Mouse (Mus musculus) G1E-ER4 (cell line): ENCODE results near the gene Rmnd1. TPM values are rescaled to one million over a fixed set of nuclear protein-coding genes. Genes with fewer than 3 reads are reported as not detected.

Experiments used
- GATA1 ChIP-seq: IDR thresholded peaks from one replicate; pipeline ENCODE4 v1.8.0; 2012; ENCODE audit warnings: low read length, inconsistent platforms
- polyA plus RNA-seq: library from polyadenylated mRNA; stranded (reverse); fragments of >175 nt; gene quantifications from 2 replicates; pipeline ENCODE4 v1.2.3, GENCODE M21; 2012

Rmnd1 gene
- polyA plus RNA-seq, 1 experiment: 2.8 TPM

- no peak for TF ChIP-seq GATA1
Observed at GRCm38 (mm10) chr10:4405511-4405910, 26.7 kb downstream of the Rmnd1 start.

- TF ChIP-seq GATA1: no peak
Observed at GRCm38 (mm10) chr10:4404895-4405491, 27.2 kb downstream of the Rmnd1 start.

GRCm38 (mm10) chr10:4398058-4398457 is 34.1 kb downstream of the Rmnd1 start:
- TF ChIP-seq GATA1: no peak

GRCm38 (mm10) chr10:4395321-4395720 is 36.9 kb downstream of the Rmnd1 start:
- TF ChIP-seq GATA1: no peak

- TF ChIP-seq GATA1: no peak
Observed at GRCm38 (mm10) chr10:4391851-4392250, 40.3 kb downstream of the Rmnd1 start.

GRCm38 (mm10) chr10:4391076-4391475 is 41.1 kb downstream of the Rmnd1 start:
- TF ChIP-seq GATA1: no peak

- TF ChIP-seq GATA1: no peak
Observed at GRCm38 (mm10) chr10:4390550-4390949, 41.6 kb downstream of the Rmnd1 start.

- no peak for TF ChIP-seq GATA1
Observed at GRCm38 (mm10) chr10:4389461-4390112, 42.6 kb downstream of the Rmnd1 start.

- no peak for TF ChIP-seq GATA1
Observed at GRCm38 (mm10) chr10:4389036-4389435, 43.2 kb downstream of the Rmnd1 start.

GRCm38 (mm10) chr10:4388384-4388745 is 43.8 kb downstream of the Rmnd1 start:
- no peak for TF ChIP-seq GATA1

GRCm38 (mm10) chr10:4387701-4388383 is 44.3 kb downstream of the Rmnd1 start, which contains the start of gene Zbtb2:
Gene Zbtb2, minus strand, starts transcription at chr10:4388108.
- TF ChIP-seq GATA1: no peak

- TF ChIP-seq GATA1: no peak
Observed at GRCm38 (mm10) chr10:4386609-4387591, 45.3 kb downstream of the Rmnd1 start.

- no peak for TF ChIP-seq GATA1
Observed at GRCm38 (mm10) chr10:4384244-4384643, 47.9 kb downstream of the Rmnd1 start.

GRCm38 (mm10) chr10:4380748-4381147 is 51.4 kb downstream of the Rmnd1 start:
- no peak for TF ChIP-seq GATA1

GRCm38 (mm10) chr10:4376931-4377330 is 55.3 kb downstream of the Rmnd1 start:
- no peak for TF ChIP-seq GATA1
